Mouse (Mus musculus): ENCODE measurements around the gene Lmx1b.

DNA sequence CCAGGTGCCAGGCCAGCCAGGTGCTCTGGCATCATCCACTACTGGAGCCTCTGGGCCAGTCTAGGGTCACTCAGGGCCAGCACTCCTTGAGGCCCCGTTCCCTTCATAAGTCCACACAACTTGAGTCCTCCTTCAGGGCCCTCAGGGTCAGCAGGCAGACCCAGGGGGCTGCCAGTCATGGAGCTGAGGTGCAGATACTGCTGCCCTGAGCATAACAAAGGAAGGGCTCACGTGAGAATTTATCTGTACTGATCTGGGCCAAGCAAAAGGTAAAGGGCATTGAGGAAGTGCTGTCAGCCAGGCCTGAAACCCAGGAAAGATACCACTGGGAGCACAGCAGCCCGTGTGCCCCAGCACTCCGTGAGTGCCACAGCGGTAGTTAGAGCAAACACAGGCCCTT, 7.1 kb downstream of the Lmx1b start:
- TF ChIP-seq POLR2A (IDR thresholded peaks at IDR 0.05; ENCODE audit: borderline replicate concordance, extremely low read depth, low read depth, low read length), result no peak
- no peak for TF ChIP-seq CTCF (IDR thresholded peaks at IDR 0.05; ENCODE audit: insufficient read depth, low read length)
